Mouse (Mus musculus) embryonic fibroblast, embryonic 13.5 days (primary cell): ENCODE results near the gene Pcsk4.

ENCODE experiments used
- CTCF ChIP-seq: IDR thresholded peaks from 2 replicates; pipeline ENCODE4 v1.5.1; 2011; ENCODE audit warnings: mild to moderate bottlenecking, control low read depth, low read length, moderate library complexity, borderline replicate concordance; ENCODE audit not compliant: insufficient read depth
- POLR2A ChIP-seq: IDR thresholded peaks from 2 replicates; pipeline ENCODE4 v1.6.1; 2011; ENCODE audit warnings: low read depth, mild to moderate bottlenecking, control low read depth, low read length, moderate library complexity

DNA sequence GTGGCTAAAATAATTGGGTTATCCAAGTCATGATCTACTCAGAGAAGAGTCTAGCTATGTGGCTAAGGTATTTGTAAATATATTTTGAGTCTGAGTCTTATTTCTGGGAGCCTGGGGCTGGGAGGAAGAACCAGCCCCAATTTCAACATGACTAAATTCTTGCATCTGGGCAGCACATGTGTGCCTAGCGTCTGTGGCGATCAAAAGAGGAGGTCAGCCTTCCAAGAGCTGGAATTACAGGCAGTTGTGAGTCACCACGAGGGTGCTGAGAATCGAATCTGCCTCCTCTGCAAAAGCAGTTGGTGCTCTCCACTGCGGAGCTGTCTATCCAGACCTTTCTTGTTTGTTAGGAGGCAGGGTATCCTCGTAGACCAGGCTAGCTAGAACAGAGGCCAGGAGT is 36.4 kb upstream of the Pcsk4 start:
- TF ChIP-seq POLR2A: no peak
- no peak for TF ChIP-seq CTCF
